Mouse (Mus musculus) kidney, embryonic 14.5 days (tissue): Measurements from ENCODE around the gene Dlec1. TPM values are rescaled to one million over a fixed set of nuclear protein-coding genes. Genes with fewer than 3 reads are reported as not detected.

Experiments used
- ATAC-seq: fragments of 200-750 bp; cut with Nextera tagmentation; 2 replicates; pipeline ENCODE4 v1.8.0; 2017; ENCODE audit warnings: moderate number of reproducible peaks, mild to moderate bottlenecking, moderate TSS enrichment, moderate library complexity; ENCODE audit not compliant: low FRiP score, low TSS enrichment
- H3K27ac ChIP-seq: fragments of 300-500 bp; sonication (generic); 2 replicates; pipeline ENCODE4 v1.5.1; 2014; ENCODE audit warnings: low read depth, mild to moderate bottlenecking, low read length, moderate library complexity, mixed read lengths
- H3K27me3 ChIP-seq: fragments of 300-500 bp; sonication (generic); 2 replicates; pipeline ENCODE4 v1.6.1; 2014; ENCODE audit warnings: mild to moderate bottlenecking, low read length; ENCODE audit not compliant: control insufficient read depth, insufficient read depth
- H3K36me3 ChIP-seq: fragments of 300-500 bp; sonication (generic); 2 replicates; pipeline ENCODE4 v1.6.1; 2014; ENCODE audit warnings: low read length, mixed read lengths; ENCODE audit not compliant: control insufficient read depth, insufficient read depth
- H3K4me1 ChIP-seq: fragments of 300-500 bp; sonication (generic); 2 replicates; pipeline ENCODE4 v1.6.1; 2014; ENCODE audit warnings: low read length, mixed read lengths; ENCODE audit not compliant: control insufficient read depth, insufficient read depth
- H3K4me2 ChIP-seq: fragments of 300-500 bp; sonication (generic); replicated peaks from 2 replicates; pipeline ENCODE4 v1.6.1; 2014; ENCODE audit warnings: low read depth, mild to moderate bottlenecking, low read length
- H3K4me3 ChIP-seq: fragments of 300-500 bp; sonication (generic); 2 replicates; pipeline ENCODE4 v1.5.1; 2014; ENCODE audit warnings: mild to moderate bottlenecking, low read length
- H3K9ac ChIP-seq: fragments of 300-500 bp; sonication (generic); 2 replicates; pipeline ENCODE4 v1.6.1; 2014; ENCODE audit warnings: low read depth, mild to moderate bottlenecking, low read length, moderate library complexity
- H3K9me3 ChIP-seq: fragments of 300-500 bp; sonication (generic); 2 replicates; pipeline ENCODE4 v1.6.1; 2016; ENCODE audit warnings: low read length; ENCODE audit not compliant: control insufficient read depth
- WGBS: fragments of 180-500 bp; shearing (Covaris S2); extraction: QIAGEN DNeasy Blood & Tissue Kit; methylation state at CpG from one replicate; pipeline ENCODE4 v1.1.7; 2014; 5-methylcytosine and 5-hydroxymethylcytosine counted together
- polyA plus RNA-seq: library from polyadenylated mRNA; unstranded; fragments of >200 nt; fragmentation: Nextera tagmentation; extraction: Ambion mirVana; gene quantifications from 2 replicates; pipeline ENCODE4 v1.2.1, GENCODE M21; 2014

Gene Dlec1
- polyA plus RNA-seq, 1 experiment from 2014 or later = 3.2 TPM

DNA sequence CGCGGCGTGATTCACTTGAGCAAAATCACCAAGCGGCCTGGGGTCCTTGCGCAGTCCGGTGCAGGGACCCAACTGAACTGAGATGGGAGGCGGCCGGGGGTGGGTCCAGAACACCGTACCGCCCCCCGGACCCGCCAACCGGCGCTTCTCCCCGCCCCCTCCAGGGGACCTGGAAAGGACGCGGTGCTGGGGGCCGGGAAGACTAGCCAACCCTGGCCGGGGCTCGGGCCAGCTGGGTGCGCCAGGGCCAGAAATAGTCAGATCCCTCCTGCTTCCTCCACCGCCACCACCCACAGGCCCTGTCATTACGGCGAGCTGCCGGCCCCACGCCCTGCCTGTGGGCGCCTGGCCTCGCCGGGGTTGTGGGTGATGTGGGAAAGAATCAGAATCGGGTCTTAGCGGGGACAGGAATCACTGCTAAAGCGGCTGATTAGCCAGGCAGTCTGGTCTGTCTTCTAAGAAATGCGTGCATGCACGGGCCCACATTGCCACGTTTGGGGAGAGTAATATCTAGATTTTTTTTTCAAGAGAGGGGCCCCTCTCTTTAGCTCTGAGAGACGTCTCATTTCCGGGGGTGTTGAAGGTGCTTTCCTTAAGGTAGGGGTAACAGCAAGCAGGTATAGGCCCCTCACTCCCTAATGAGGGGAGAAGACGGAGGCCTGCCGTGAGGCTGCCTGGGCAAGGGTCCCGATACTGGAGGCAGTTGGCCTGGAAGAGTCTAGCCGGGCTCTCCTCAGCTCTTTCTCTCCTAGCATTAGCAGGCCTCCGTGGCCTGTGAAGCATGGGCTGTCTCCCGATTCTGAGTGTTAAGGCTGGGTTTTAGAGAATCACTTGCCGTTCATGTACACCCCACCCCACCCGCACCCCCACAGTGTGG, 8.6 kb upstream of the Dlec1 start, which contains the start of gene Plcd1:
Plcd1 (minus strand) TSS at position 84 of the 877 bp plus-strand sequence.
- H3K9ac ChIP-seq = peak within 1 kb of the TSS; percentile 46
- H3K4me2 ChIP-seq = peak within 1 kb of the TSS; percentile 80
- H3K4me1 ChIP-seq = peaks cover 16% of the 10 kb centered on the region
- H3K9me3 ChIP-seq = no peaks in the 10 kb centered on the region
- ATAC-seq = peak; percentile 89
- H3K27ac ChIP-seq = no peak within 1 kb of the TSS
- WGBS = 11% methylated on average over 43 of the region's 45 CpGs
- no peaks in the 10 kb centered on the region for H3K36me3 ChIP-seq
- H3K4me3 ChIP-seq = peak within 1 kb of the TSS; percentile 53
- H3K27me3 ChIP-seq = peaks cover 4% of the 10 kb centered on the region; the same call in 1 of the 2 replicates

DNA sequence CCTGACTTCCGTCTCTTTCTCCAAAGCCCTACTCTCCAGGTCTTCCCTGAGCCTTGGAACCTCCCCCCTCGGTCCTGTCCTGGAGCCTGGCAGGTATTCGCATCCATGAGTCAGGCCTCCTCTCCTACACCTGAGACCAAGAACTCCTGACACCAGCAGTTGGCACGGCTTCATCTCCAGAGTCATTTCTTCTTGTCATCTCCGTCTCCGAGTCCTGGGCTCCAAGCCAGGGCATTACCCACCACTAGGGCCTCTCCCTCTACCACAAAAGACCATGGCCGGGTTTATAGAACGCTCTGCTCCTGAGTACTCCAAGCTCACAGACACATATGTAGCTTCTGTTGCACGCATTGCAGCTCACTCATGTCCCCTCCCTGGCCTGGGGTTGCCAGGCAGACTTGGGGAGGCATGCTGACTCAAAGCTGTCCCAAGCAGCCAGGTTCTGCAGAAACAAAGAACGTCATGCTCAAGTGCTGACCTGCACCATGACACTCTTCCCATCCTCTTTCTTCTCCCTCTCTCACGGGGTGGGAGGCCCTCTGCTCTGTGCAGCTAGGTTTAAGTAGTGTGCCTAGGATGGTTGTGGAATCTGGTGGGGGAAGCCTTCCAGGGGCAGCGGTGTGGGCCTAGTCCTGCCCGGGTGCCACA, 7.7 kb upstream of the Dlec1 start:
- ATAC-seq = no peak
- 80% methylated on average over 13 of the region's 13 CpGs for WGBS
- Histone ChIP-seq H3K9me3 (no peaks in the 10 kb centered on the region), H3K36me3 (no peaks in the 10 kb centered on the region), H3K27me3 (peaks cover 4% of the 10 kb centered on the region; the same call in 1 of the 2 replicates), H3K4me2 (no peak overlapping the region), H3K4me3 (no peak overlapping the region), H3K9ac (no peak overlapping the region), H3K4me1 (peaks cover 16% of the 10 kb centered on the region), H3K27ac (no peak overlapping the region)

DNA sequence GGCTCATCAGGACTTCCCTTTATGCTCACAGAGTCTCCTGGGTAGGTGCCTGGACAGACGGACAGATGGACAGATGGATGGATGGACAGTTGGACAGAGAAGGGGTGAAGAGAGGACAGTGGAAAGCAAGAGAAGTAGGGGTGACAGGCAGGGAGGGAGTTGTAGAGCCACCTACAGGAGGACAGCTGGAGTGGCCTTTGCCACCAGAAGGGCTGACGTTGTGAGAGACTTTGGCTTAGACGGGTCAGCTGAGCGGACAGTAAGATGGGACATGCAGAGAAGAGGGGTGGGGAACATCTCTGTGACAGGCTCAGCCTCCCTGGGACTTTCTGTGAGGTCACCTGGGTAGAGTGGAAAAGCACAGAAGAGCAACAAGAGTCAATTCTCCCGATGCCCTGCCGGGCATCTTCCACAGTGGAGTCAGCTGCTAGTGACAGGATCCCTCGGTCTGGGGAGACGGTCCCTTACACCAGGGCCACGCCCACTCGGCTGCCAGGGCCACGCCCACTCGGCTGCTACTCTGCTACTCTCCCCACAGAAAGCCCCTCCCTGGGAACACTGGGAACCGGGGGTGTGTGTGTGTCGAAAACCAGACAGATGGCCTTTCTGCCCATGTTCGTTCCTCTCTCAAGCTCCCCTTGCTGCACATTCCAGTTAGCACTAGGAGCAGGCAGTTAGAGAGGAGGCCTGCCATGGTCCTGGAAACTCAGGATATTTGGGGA, 1.9 kb upstream of the Dlec1 start:
- Histone ChIP-seq H3K27me3 (no peaks in the 10 kb centered on the region), H3K36me3 (no peaks in the 10 kb centered on the region), H3K27ac (no peak overlapping the region), H3K9ac (no peak overlapping the region), H3K4me2 (no peak overlapping the region), H3K9me3 (no peaks in the 10 kb centered on the region), H3K4me1 (peaks cover 8% of the 10 kb centered on the region; the same call in 1 of the 2 replicates), H3K4me3 (no peak overlapping the region)
- ATAC-seq = no peak
- 15% methylated on average over 15 of the region's 15 CpGs for WGBS

DNA sequence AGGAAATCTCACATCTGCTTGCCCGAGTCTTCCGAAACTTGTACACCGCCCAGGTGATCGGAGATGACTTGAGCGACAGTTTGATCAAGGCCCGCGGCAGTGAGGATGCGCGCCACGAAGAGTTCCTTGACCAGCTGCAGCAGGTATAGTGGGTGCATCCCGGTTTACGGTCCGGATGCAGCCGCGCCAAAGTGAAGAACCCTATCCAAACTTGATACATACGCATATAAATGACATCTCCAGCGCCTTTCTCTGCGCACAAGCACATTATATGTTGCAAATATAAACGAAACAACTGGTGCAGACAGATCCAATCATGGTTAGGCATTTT, 470 bp downstream of the Dlec1 start:
- Histone ChIP-seq H3K27me3 (no peaks in the 10 kb centered on the region), H3K9ac (peak overlapping the region; percentile 50)
- no peak for ATAC-seq

DNA sequence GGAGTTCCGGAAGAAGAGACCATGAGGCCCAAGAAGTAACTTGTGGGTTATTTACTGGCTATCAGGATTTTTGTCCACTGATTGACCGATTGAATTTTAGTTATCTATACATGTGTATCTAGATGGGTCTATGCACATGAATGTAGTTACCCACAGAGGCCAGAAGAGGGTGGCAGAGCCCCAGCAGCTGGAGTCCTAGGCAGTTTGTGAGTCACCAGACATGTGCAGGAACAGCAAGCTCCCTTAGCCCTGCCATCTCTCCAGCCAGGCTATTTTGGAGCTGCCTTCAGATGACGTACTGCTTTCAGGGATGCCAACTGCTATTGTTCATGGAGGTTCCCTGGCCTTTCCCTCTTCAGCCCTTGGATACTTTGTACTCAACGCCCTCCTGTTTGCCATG, 5.3 kb downstream of the Dlec1 start:
- WGBS = 86% methylated on average over 4 of the region's 4 CpGs
- H3K4me1 ChIP-seq = no peaks in the 10 kb centered on the region
- no peak overlapping the region for H3K4me3 ChIP-seq
- no peak overlapping the region for H3K9ac ChIP-seq
- no peaks in the 10 kb centered on the region for H3K9me3 ChIP-seq
- H3K27ac ChIP-seq = no peak overlapping the region
- no peaks in the 10 kb centered on the region for H3K27me3 ChIP-seq
- H3K36me3 ChIP-seq = no peaks in the 10 kb centered on the region
- ATAC-seq = no peak
- H3K4me2 ChIP-seq = no peak overlapping the region

More for the DNA sequence above, 470 bp downstream of the Dlec1 start:
- Histone ChIP-seq H3K9me3 (no peaks in the 10 kb centered on the region), H3K27ac (no peak overlapping the region), H3K36me3 (no peaks in the 10 kb centered on the region), H3K4me1 (peaks cover 7% of the 10 kb centered on the region; the same call in 1 of the 2 replicates), H3K4me3 (peak overlapping the region; percentile 71), H3K4me2 (peak overlapping the region; percentile 89)
- 3% methylated on average over 19 of the region's 19 CpGs for WGBS

DNA sequence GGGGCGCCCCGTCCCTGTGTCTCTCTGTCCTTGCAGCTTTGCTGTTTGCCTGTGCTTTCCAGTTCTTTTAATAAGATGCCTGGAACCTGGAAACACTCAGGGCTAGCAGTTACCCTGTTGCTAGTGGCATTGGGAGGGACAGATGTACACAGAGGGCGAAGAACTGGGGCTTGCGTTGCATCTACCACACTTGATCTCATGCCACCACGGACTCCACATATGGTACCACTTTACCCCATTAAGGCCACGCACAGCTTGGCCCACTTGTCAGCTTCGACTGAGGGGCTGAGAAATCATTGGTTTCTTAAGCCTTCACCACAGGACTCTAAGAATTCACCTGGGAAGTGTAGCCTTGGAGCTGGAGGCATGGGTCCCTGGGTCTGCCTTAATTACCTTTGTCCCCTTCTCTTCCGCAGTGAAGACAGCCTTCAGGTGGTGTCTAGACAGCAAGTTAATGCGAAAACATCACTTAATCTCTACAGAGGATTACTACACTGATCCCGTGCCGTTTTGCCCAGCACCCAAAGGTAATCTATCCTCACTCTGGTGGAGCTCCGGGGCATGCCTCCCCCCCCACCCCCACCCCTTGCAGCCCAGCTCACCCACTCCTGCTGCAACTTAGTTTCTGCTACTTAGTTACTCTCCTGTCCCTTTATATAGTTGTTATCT, 7.5 kb downstream of the Dlec1 start:
- no peak for ATAC-seq
- no peaks in the 10 kb centered on the region for H3K4me1 ChIP-seq
- no peak overlapping the region for H3K27ac ChIP-seq
- no peak overlapping the region for H3K9ac ChIP-seq
- no peak overlapping the region for H3K4me2 ChIP-seq
- WGBS = 70% methylated on average over 12 of the region's 12 CpGs
- H3K9me3 ChIP-seq = no peaks in the 10 kb centered on the region
- no peak overlapping the region for H3K4me3 ChIP-seq
- H3K27me3 ChIP-seq = no peaks in the 10 kb centered on the region
- no peaks in the 10 kb centered on the region for H3K36me3 ChIP-seq

DNA sequence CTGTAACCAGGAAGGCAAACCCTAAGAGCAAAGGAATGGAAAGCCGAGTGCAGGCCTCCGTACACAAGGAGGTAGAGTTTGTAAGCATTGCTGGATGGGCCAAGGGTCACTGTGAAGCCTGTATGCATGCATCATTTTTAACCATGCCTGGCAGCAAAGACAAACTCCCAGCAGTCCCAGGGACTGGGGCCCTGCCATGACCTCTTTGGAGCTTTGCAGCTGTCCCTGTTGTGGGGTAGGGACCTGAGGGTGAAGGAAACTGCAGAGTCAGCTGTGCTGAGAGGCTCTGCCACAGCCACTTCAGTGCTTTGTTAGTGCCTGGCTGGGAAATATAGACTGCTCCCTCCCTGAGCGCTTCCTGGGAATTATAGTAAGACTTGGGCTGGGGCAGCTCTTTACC, 8.4 kb downstream of the Dlec1 start:
- H3K27me3 ChIP-seq = no peaks in the 10 kb centered on the region
- ATAC-seq = 0 out of 2 replicates have a peak, but pooled peaks have one; percentile 11
- H3K9me3 ChIP-seq = no peaks in the 10 kb centered on the region
- H3K4me3 ChIP-seq = no peak overlapping the region
- peak overlapping the region; percentile 32; the same call in 1 of the 2 replicates for H3K27ac ChIP-seq
- WGBS = 43% methylated on average over 3 of the region's 3 CpGs
- no peaks in the 10 kb centered on the region for H3K36me3 ChIP-seq
- no peak overlapping the region for H3K4me2 ChIP-seq
- no peaks in the 10 kb centered on the region for H3K4me1 ChIP-seq
- no peak overlapping the region for H3K9ac ChIP-seq

DNA sequence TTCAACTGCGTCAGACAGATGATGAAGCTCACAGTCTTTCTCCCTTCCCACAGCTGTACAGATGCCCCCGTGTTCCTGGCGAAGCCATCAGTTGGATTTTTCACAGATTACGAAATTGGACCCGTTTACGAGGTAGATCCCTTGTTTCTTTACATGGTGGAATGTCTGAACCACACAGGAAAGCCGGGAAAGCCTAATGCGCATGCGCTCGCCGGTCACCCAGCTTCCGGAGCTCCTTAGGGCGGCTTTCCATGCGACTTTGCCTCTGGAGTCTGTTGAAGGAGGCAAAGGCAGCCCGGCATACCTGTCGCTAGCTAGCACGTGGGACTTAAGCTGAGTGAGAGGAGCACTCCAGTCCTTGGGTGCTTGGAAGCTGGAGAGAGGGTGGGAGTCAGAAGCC, 12.6 kb downstream of the Dlec1 start:
- Histone ChIP-seq H3K27me3 (no peaks in the 10 kb centered on the region), H3K36me3 (no peaks in the 10 kb centered on the region), H3K9ac (no peak overlapping the region), H3K27ac (no peak overlapping the region), H3K4me3 (no peak overlapping the region), H3K9me3 (no peaks in the 10 kb centered on the region), H3K4me2 (no peak overlapping the region), H3K4me1 (peaks cover 5% of the 10 kb centered on the region; the same call in 1 of the 2 replicates)
- ATAC-seq = no peak
- WGBS = 86% methylated on average over 17 of the region's 17 CpGs
